Mouse (Mus musculus) liver, postnatal 0 days (tissue): ENCODE data around the gene Mad1l1. TPM values are rescaled to one million over a fixed set of nuclear protein-coding genes. Genes with fewer than 3 reads are reported as not detected.

Experiments
- ATAC-seq: fragments of 200-750 bp; cut with Nextera tagmentation; 2 replicates; pipeline ENCODE4 v1.8.0; 2017; ENCODE audit warnings: mild to moderate bottlenecking, moderate library complexity
- DNase-seq: peaks from one replicate; pipeline ENCODE4 v3.0.0-alpha.2; 2016
- H3K27ac ChIP-seq: fragments of 300-500 bp; sonication (generic); 2 replicates; pipeline ENCODE4 v1.5.1; 2014; ENCODE audit warnings: antibody characterized with exemption, moderate library complexity, mild to moderate bottlenecking, low read depth
- H3K27me3 ChIP-seq: fragments of 300-500 bp; sonication (generic); 2 replicates; pipeline ENCODE4 v1.6.1; 2014; ENCODE audit warnings: low read length, control low read depth, mixed read lengths; ENCODE audit not compliant: insufficient read depth
- H3K36me3 ChIP-seq: fragments of 300-500 bp; sonication (generic); replicated peaks from 2 replicates; pipeline ENCODE4 v1.6.1; 2014; ENCODE audit warnings: mild to moderate bottlenecking, control low read depth, low read length, moderate library complexity, mixed read lengths; ENCODE audit not compliant: insufficient read depth
- H3K4me1 ChIP-seq: fragments of 300-500 bp; sonication (generic); 2 replicates; pipeline ENCODE4 v1.6.1; 2014; ENCODE audit warnings: antibody characterized with exemption, mild to moderate bottlenecking, control low read depth; ENCODE audit not compliant: insufficient read depth
- H3K4me2 ChIP-seq: fragments of 300-500 bp; sonication (generic); 2 replicates; pipeline ENCODE4 v1.6.1; 2014; ENCODE audit warnings: low read depth, mild to moderate bottlenecking, low read length, moderate library complexity, mixed read lengths
- H3K4me3 ChIP-seq: fragments of 300-500 bp; sonication (generic); 2 replicates; pipeline ENCODE4 v1.5.1; 2014; ENCODE audit warnings: low read depth, low read length
- H3K9ac ChIP-seq: fragments of 300-500 bp; sonication (generic); replicated peaks from 2 replicates; pipeline ENCODE4 v1.6.1; 2014; ENCODE audit warnings: mild to moderate bottlenecking, moderate library complexity
- H3K9me3 ChIP-seq: fragments of 300-500 bp; sonication (generic); 2 replicates; pipeline ENCODE4 v1.6.1; 2016; ENCODE audit warnings: mild to moderate bottlenecking, control low read depth, low read length, mixed read lengths
- CTCF ChIP-seq: sonication (generic); IDR thresholded peaks from 2 replicates; pipeline ENCODE4 v1.5.1; 2016; ENCODE audit warnings: antibody characterized with exemption, low read depth
- EP300 ChIP-seq: IDR thresholded peaks from 2 replicates; pipeline ENCODE4 v1.6.1; 2016; ENCODE audit warnings: antibody characterized with exemption, low read depth, mild to moderate bottlenecking
- WGBS: fragments of 180-500 bp; shearing (Covaris S2); extraction: QIAGEN DNeasy Blood & Tissue Kit; methylation state at CpG from one replicate; pipeline ENCODE4 v1.1.7; 2014; ENCODE audit not compliant: insufficient replicate concordance; 5-methylcytosine and 5-hydroxymethylcytosine counted together
- polyA plus RNA-seq: library from polyadenylated mRNA; unstranded; fragments of >200 nt; fragmentation: Nextera tagmentation; extraction: Ambion mirVana; gene quantifications from 2 replicates; pipeline ENCODE4 v1.2.1, GENCODE M21; 2015

The Mad1l1 gene
- polyA plus RNA-seq, 1 experiment from 2014 or later = 17.0 TPM

DNA sequence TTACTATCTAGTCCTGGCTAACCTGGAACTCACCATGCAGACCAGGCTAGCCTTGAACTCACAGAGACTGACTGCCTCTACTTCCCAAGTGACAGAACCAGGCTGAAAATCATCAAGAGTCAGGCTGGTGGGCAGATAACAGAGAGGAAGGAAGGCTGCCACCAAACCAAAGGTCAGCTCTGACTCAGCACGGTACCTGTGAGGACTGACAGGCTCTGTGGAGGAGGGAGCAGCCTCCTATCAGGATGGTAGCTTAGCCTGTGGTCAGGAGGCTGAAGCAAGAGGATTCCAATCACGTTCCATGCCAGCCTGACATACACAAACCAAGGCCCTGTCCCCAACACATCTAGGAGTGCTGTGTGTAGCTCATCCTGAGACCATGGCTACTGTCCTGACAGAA is 54.3 kb downstream of the Mad1l1 start:
- ATAC-seq (no peak), DNase-seq (no peak)
- Histone ChIP-seq H3K27me3 (no peaks in the 10 kb centered on the region), H3K9me3 (no peaks in the 10 kb centered on the region), H3K9ac (no peak overlapping the region), H3K4me1 (peaks cover 7% of the 10 kb centered on the region), H3K4me3 (no peak overlapping the region), H3K4me2 (no peak overlapping the region), H3K36me3 (0 out of 2 replicates have a peak, but pooled peaks cover 2% of the 10 kb centered on the region), H3K27ac (no peak overlapping the region)
- TF ChIP-seq CTCF (no peak), EP300 (no peak)
- 42% methylated on average over 2 of the region's 2 CpGs for WGBS

- Histone ChIP-seq H3K27me3 (no peaks in the 10 kb centered on the region), H3K27ac (peak overlapping the region; percentile 44), H3K9ac (peak overlapping the region; percentile 26; the same call in 1 of the 2 replicates), H3K36me3 (peaks cover 6% of the 10 kb centered on the region), H3K4me1 (peaks cover 7% of the 10 kb centered on the region), H3K9me3 (no peaks in the 10 kb centered on the region), H3K4me3 (no peak overlapping the region), H3K4me2 (no peak overlapping the region; the same call in 1 of the 2 replicates)
- TF ChIP-seq EP300 (no peak), CTCF (no peak)
- WGBS = 47% methylated on average over 5 of the region's 5 CpGs
- ATAC-seq (peak; percentile 49), DNase-seq (peak; percentile 27)
These were observed 56.4 kb downstream of the Mad1l1 start for GRCm38 (mm10) chr5:140264825-140265575.

DNA sequence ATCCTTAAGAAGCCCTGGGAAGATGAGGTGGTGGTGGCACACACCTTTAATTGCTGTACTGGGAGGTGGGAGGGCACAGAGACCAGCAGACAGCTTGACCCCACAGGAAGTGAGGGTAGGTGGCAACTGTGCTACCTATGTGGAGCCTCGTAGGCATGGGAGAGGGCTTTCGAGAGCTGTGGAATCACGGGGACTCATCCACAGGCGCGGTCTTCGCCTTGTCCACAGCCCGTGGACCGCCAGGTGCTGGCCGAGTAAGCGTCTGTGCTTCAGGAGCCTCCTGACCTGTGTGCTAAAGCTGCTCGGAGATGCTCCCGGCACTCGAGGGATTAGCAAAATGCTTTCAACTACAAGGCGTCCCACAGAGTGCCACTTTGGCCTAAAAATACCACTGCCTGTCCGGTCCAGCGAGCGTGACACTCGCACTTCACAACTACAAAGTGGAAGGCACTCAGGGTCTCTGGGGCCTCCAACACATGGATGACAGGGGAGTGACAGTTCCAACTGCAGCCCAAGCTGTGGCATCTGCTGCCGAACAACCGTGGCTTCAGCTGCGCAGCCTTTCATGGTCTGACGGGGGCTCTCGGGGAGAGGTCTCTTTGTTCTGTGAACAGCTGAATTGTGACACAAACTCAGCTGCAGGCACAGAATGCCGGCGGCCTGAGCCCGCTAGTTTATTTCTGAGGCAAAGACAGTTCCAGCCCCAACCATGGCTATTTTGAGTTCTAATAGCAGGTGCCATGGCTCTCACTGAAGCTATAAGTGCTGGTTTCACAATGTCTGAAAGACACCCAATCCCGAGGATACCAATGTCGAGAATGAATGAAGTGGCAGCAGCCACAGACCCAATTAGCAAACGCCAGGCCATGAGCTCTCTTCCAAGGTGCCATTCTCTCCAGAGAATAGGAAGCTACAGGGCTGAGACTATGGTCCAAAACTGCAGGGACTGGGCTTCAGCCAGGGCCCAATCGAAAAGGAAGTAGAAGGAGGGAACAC is 57.3 kb downstream of the Mad1l1 start:
- Histone ChIP-seq H3K4me3 (no peak overlapping the region), H3K27me3 (no peaks in the 10 kb centered on the region), H3K4me2 (no peak overlapping the region), H3K36me3 (peaks cover 7% of the 10 kb centered on the region), H3K4me1 (peaks cover 7% of the 10 kb centered on the region), H3K9ac (no peak overlapping the region), H3K9me3 (no peaks in the 10 kb centered on the region), H3K27ac (peak overlapping the region; percentile 67)
- WGBS = 82% methylated on average over 30 of the region's 30 CpGs
- ATAC-seq (peak; percentile 57), DNase-seq (peak; percentile 43)
- no peak for TF ChIP-seq EP300
- TF ChIP-seq CTCF = no peak

DNA sequence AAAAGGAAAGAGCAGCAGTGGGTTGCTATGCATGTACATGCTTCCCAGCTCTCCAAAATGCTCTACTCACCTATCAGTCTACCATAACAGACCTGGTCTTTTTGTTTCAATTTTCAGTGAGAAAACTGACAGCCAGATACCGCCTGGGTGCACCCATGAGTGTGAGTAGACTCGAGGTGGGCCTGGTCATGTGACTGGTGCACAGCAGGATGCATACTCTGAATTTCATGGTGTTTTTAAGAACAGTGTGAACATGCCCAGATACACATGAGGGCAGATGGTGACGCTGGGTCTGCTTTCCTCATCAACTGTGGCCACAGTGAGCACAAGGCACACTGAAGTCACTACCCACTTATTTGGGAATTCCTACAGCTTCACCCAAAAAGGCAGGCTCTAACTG is 59.0 kb downstream of the Mad1l1 start:
- TF ChIP-seq EP300 (no peak), CTCF (no peak)
- Histone ChIP-seq H3K4me2 (no peak overlapping the region), H3K4me3 (no peak overlapping the region), H3K4me1 (peaks cover 9% of the 10 kb centered on the region), H3K27me3 (no peaks in the 10 kb centered on the region), H3K9me3 (no peaks in the 10 kb centered on the region), H3K36me3 (peaks cover 7% of the 10 kb centered on the region), H3K27ac (no peak overlapping the region), H3K9ac (no peak overlapping the region)
- no peak for DNase-seq
- WGBS = 71% methylated on average over 3 of the region's 3 CpGs
- no peak for ATAC-seq

GRCm38 (mm10) chr5:140261313-140261712 is 60.0 kb downstream of the Mad1l1 start:
- Histone ChIP-seq H3K27ac (no peak overlapping the region), H3K4me1 (peaks cover 7% of the 10 kb centered on the region), H3K4me2 (no peak overlapping the region), H3K9me3 (no peaks in the 10 kb centered on the region), H3K4me3 (no peak overlapping the region), H3K36me3 (peaks cover 7% of the 10 kb centered on the region), H3K27me3 (no peaks in the 10 kb centered on the region), H3K9ac (no peak overlapping the region)
- DNase-seq (no peak), ATAC-seq (no peak)
- WGBS = 80% methylated on average over 4 of the region's 4 CpGs
- no peak for TF ChIP-seq EP300
- TF ChIP-seq CTCF = no peak

- no peak for TF ChIP-seq CTCF
- no peak for TF ChIP-seq EP300
- Histone ChIP-seq H3K27me3 (no peaks in the 10 kb centered on the region), H3K36me3 (peaks cover 7% of the 10 kb centered on the region), H3K4me3 (no peak overlapping the region), H3K27ac (no peak overlapping the region), H3K9ac (no peak overlapping the region), H3K9me3 (no peaks in the 10 kb centered on the region), H3K4me1 (0 out of 2 replicates have a peak, but pooled peaks cover 3% of the 10 kb centered on the region), H3K4me2 (no peak overlapping the region)
- WGBS = 94% methylated on average over 5 of the region's 5 CpGs
- no peak for ATAC-seq
- no peak for DNase-seq
These were observed 62.7 kb downstream of the Mad1l1 start for GRCm38 (mm10) chr5:140258633-140259032.
